Mouse (Mus musculus): ENCODE results near the gene Nostrin. TPM values are rescaled to one million over a fixed set of nuclear protein-coding genes. Genes with fewer than 3 reads are reported as not detected.
A peak's percentile ranks its signal among the peaks of the same experiment; 100 is the strongest.

Nostrin gene
- 18.7 and 22.3 TPM in 2 replicates for polyA plus RNA-seq (2015; fragmentation: Nextera tagmentation; extraction: Ambion mirVana)

GRCm38 (mm10) chr2:69135661-69136576 is at the start of gene Nostrin:
Gene Nostrin, plus strand, starts transcription at chr2:69135800.
- H3K27me3 ChIP-seq (ENCODE audit: control insufficient read depth, insufficient read depth, low read length) = no peaks in the 10 kb centered on the region
- H3K4me3 ChIP-seq (ENCODE audit: low read depth, low read length) = peak within 1 kb of the TSS; percentile 37
- H3K27ac ChIP-seq (replicated peaks) = peak within 1 kb of the TSS; percentile 75
- H3K4me1 ChIP-seq (replicated peaks; ENCODE audit: control insufficient read depth, insufficient read depth) = no peaks in the 10 kb centered on the region
- ATAC-seq (ENCODE audit: low FRiP score, low TSS enrichment) = peak; percentile 93
- no peaks in the 10 kb centered on the region for H3K9me3 ChIP-seq (ENCODE audit: control insufficient read depth, low read length)
- no peaks in the 10 kb centered on the region for H3K36me3 ChIP-seq (ENCODE audit: control insufficient read depth, insufficient read depth, low read length)
- WGBS = 16% methylated on average over 15 of the region's 15 CpGs
- DNase-seq (ENCODE audit: low spot score) = peak; percentile 68
- peak within 1 kb of the TSS; percentile 51 for H3K4me2 ChIP-seq (replicated peaks; ENCODE audit: low read depth)
- H3K9ac ChIP-seq (ENCODE audit: low read length) = peak within 1 kb of the TSS; percentile 43
- no peak for TF ChIP-seq EP300 (optimal IDR thresholded peaks at IDR 0.05)
- TF ChIP-seq CTCF (IDR thresholded peaks at IDR 0.05; ENCODE audit: low read depth) = no peak

GRCm38 (mm10) chr2:69086505-69087260 is 48.9 kb upstream of the Nostrin start:
- WGBS = 73% methylated on average over 8 of the region's 8 CpGs
- ATAC-seq (ENCODE audit: low FRiP score, low TSS enrichment) (no peak), DNase-seq (ENCODE audit: low spot score) (no peak)
- TF ChIP-seq EP300 (optimal IDR thresholded peaks at IDR 0.05) = no peak
- TF ChIP-seq CTCF (IDR thresholded peaks at IDR 0.05; ENCODE audit: low read depth) = no peak
- Histone ChIP-seq H3K27ac (replicated peaks) (no peak overlapping the region), H3K27me3 (ENCODE audit: control insufficient read depth, insufficient read depth, low read length) (no peaks in the 10 kb centered on the region), H3K4me1 (replicated peaks; ENCODE audit: control insufficient read depth, insufficient read depth) (no peaks in the 10 kb centered on the region), H3K4me3 (ENCODE audit: low read depth, low read length) (no peak overlapping the region), H3K4me2 (replicated peaks; ENCODE audit: low read depth) (no peak overlapping the region), H3K9ac (ENCODE audit: low read length) (no peak overlapping the region), H3K36me3 (ENCODE audit: control insufficient read depth, insufficient read depth, low read length) (no peaks in the 10 kb centered on the region), H3K9me3 (ENCODE audit: control insufficient read depth, low read length) (no peaks in the 10 kb centered on the region)

DNA sequence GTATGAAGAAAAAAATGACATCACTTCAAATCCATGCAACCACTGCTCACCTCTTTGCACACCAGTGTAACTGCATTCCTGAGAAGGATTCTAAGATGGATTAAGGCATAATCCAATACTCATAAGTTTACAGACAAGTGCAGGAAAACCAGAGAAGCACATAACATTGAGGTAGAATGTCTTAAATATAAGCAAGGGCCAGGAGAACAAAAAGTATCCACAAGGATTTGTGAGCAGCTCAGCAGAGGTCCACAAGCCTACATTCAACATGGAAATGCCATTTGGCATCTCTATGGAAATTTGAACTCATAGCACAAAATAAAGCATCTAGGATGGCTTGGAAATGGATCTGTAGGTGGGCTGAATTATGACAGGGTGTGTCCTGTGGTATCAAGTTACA is 39.8 kb upstream of the Nostrin start:
- TF ChIP-seq CTCF (IDR thresholded peaks at IDR 0.05; ENCODE audit: low read depth) (no peak), EP300 (optimal IDR thresholded peaks at IDR 0.05) (no peak)
- H3K4me2 ChIP-seq (replicated peaks; ENCODE audit: low read depth) = no peak overlapping the region
- H3K4me3 ChIP-seq (ENCODE audit: low read depth, low read length) = no peak overlapping the region
- no peaks in the 10 kb centered on the region for H3K9me3 ChIP-seq (ENCODE audit: control insufficient read depth, low read length)
- H3K27me3 ChIP-seq (ENCODE audit: control insufficient read depth, insufficient read depth, low read length) = no peaks in the 10 kb centered on the region
- H3K36me3 ChIP-seq (ENCODE audit: control insufficient read depth, insufficient read depth, low read length) = no peaks in the 10 kb centered on the region; the same call in 1 of the 2 replicates
- H3K9ac ChIP-seq (ENCODE audit: low read length) = no peak overlapping the region
- no peak for DNase-seq (ENCODE audit: low spot score)
- H3K27ac ChIP-seq (replicated peaks) = no peak overlapping the region
- H3K4me1 ChIP-seq (replicated peaks; ENCODE audit: control insufficient read depth, insufficient read depth) = no peaks in the 10 kb centered on the region
- ATAC-seq (ENCODE audit: low FRiP score, low TSS enrichment) = no peak

GRCm38 (mm10) chr2:69096821-69097220 is 38.8 kb upstream of the Nostrin start:
- Histone ChIP-seq H3K9ac (ENCODE audit: low read length) (no peak overlapping the region), H3K36me3 (ENCODE audit: control insufficient read depth, insufficient read depth, low read length) (no peaks in the 10 kb centered on the region; the same call in 1 of the 2 replicates), H3K27ac (replicated peaks) (no peak overlapping the region), H3K27me3 (ENCODE audit: control insufficient read depth, insufficient read depth, low read length) (no peaks in the 10 kb centered on the region), H3K4me1 (replicated peaks; ENCODE audit: control insufficient read depth, insufficient read depth) (no peaks in the 10 kb centered on the region), H3K9me3 (ENCODE audit: control insufficient read depth, low read length) (no peaks in the 10 kb centered on the region), H3K4me2 (replicated peaks; ENCODE audit: low read depth) (no peak overlapping the region), H3K4me3 (ENCODE audit: low read depth, low read length) (no peak overlapping the region)
- 76% methylated on average over 4 of the region's 4 CpGs for whole genome bisulfite sequencing
- DNase-seq (ENCODE audit: low spot score) (no peak), ATAC-seq (ENCODE audit: low FRiP score, low TSS enrichment) (no peak)
- no peak for TF ChIP-seq EP300 (optimal IDR thresholded peaks at IDR 0.05)
- no peak for TF ChIP-seq CTCF (IDR thresholded peaks at IDR 0.05; ENCODE audit: low read depth)

DNA sequence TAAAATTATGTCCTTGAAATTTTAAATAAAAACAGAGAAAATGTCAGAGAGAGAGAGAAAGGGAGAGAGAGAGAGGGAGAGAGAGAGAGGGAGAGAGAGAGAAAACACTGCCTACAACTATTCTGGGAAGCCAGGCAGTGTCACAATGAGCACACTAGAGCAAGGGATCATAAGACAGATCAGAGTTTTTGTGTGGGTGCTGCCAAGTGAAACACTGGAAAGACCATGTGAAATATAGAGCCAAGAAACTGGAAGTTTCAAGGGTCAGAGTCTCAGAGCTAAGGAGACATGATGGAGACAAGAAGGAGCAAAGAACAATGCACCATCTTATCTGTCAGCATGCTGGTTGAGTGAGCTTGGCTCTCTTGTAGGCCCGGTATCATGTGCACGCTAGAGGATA is 38.1 kb upstream of the Nostrin start:
- Histone ChIP-seq H3K36me3 (ENCODE audit: control insufficient read depth, insufficient read depth, low read length) (no peaks in the 10 kb centered on the region; the same call in 1 of the 2 replicates), H3K4me1 (replicated peaks; ENCODE audit: control insufficient read depth, insufficient read depth) (no peaks in the 10 kb centered on the region), H3K9me3 (ENCODE audit: control insufficient read depth, low read length) (no peaks in the 10 kb centered on the region), H3K27me3 (ENCODE audit: control insufficient read depth, insufficient read depth, low read length) (no peaks in the 10 kb centered on the region), H3K4me2 (replicated peaks; ENCODE audit: low read depth) (no peak overlapping the region), H3K4me3 (ENCODE audit: low read depth, low read length) (no peak overlapping the region), H3K9ac (ENCODE audit: low read length) (no peak overlapping the region), H3K27ac (replicated peaks) (no peak overlapping the region)
- DNase-seq (ENCODE audit: low spot score) (no peak), ATAC-seq (ENCODE audit: low FRiP score, low TSS enrichment) (no peak)
- 83% methylated on average over 2 of the region's 2 CpGs for WGBS
- TF ChIP-seq CTCF (IDR thresholded peaks at IDR 0.05; ENCODE audit: low read depth) = no peak
- no peak for TF ChIP-seq EP300 (optimal IDR thresholded peaks at IDR 0.05)
